Mouse (Mus musculus) liver, embryonic 14.5 days (tissue): ENCODE measurements around the gene Slc25a38. TPM values are rescaled to one million over a fixed set of nuclear protein-coding genes. Genes with fewer than 3 reads are reported as not detected.
A peak's percentile ranks its signal among the peaks of the same experiment; 100 is the strongest.

ENCODE experiments used
- ATAC-seq: fragments of 200-750 bp; cut with Nextera tagmentation; 2 replicates; pipeline ENCODE4 v1.8.0; 2017; ENCODE audit warnings: moderate number of reproducible peaks, mild to moderate bottlenecking, moderate library complexity; ENCODE audit not compliant: insufficient read depth
- DNase-seq, 3 experiments: peaks; one replicate each; pipeline ENCODE4 v3.0.0-alpha.2; 2012 to 2013; ENCODE audit warnings: low read depth in 3 of 3, low spot score in 3 of 3
- H3K27ac ChIP-seq: fragments of 300-500 bp; sonication (generic); 2 replicates; pipeline ENCODE4 v1.5.1; 2014; ENCODE audit warnings: moderate library complexity, mild to moderate bottlenecking, control low read depth, inconsistent platforms
- H3K27me3 ChIP-seq: fragments of 300-500 bp; sonication (generic); 2 replicates; pipeline ENCODE4 v1.6.1; 2014; ENCODE audit warnings: mild to moderate bottlenecking, low read length, moderate library complexity; ENCODE audit not compliant: control insufficient read depth, insufficient read depth
- H3K36me3 ChIP-seq: fragments of 300-500 bp; sonication (generic); replicated peaks from 2 replicates; pipeline ENCODE4 v1.6.1; 2014; ENCODE audit warnings: low read depth; ENCODE audit not compliant: control insufficient read depth, insufficient read depth
- H3K4me1 ChIP-seq, 2 experiments: fragments of 200-500 bp in 1 of 2; fragments of 300-500 bp in 1 of 2; sonication (generic) in 1 of 2; replicated peaks; 2 replicates each; pipeline ENCODE4 v1.6.1; 2012 to 2014; ENCODE audit warnings: antibody characterized with exemption in 1 of 2, inconsistent platforms in 1 of 2, low read length in 1 of 2; ENCODE audit not compliant: control insufficient read depth in 2 of 2, insufficient read depth in 2 of 2
- H3K4me2 ChIP-seq: fragments of 300-500 bp; sonication (generic); 2 replicates; pipeline ENCODE4 v1.6.1; 2014; ENCODE audit warnings: low read depth, mild to moderate bottlenecking, control low read depth, moderate library complexity
- H3K4me3 ChIP-seq, 2 experiments: fragments of 200-500 bp in 1 of 2; fragments of 300-500 bp in 1 of 2; sonication (generic) in 1 of 2; 2 replicates each; pipeline ENCODE4 v1.5.1; 2012 to 2014; ENCODE audit warnings: low read depth in 2 of 2, low read length in 2 of 2, mild to moderate bottlenecking in 2 of 2, control low read depth in 1 of 2, inconsistent platforms in 1 of 2, moderate library complexity in 1 of 2; ENCODE audit not compliant: insufficient read depth in 1 of 2
- H3K9ac ChIP-seq: fragments of 300-500 bp; sonication (generic); replicated peaks from 2 replicates; pipeline ENCODE4 v1.6.1; 2014; ENCODE audit warnings: mild to moderate bottlenecking, control low read depth, moderate library complexity
- H3K9me3 ChIP-seq: fragments of 300-500 bp; sonication (generic); 2 replicates; pipeline ENCODE4 v1.6.1; 2016; ENCODE audit warnings: low read length, mixed read lengths; ENCODE audit not compliant: control insufficient read depth
- CTCF ChIP-seq: IDR thresholded peaks from 2 replicates; pipeline ENCODE4 v1.5.1; 2016; ENCODE audit warnings: antibody characterized with exemption, low read depth, control low read depth
- EP300 ChIP-seq: IDR thresholded peaks from 2 replicates; pipeline ENCODE4 v1.6.1; 2016; ENCODE audit warnings: antibody characterized with exemption, low read depth
- WGBS: fragments of 180-500 bp; shearing (Covaris S2); extraction: QIAGEN DNeasy Blood & Tissue Kit; methylation state at CpG from one replicate; pipeline ENCODE4 v1.1.7; 2014; ENCODE audit not compliant: insufficient replicate concordance; 5-methylcytosine and 5-hydroxymethylcytosine counted together
- polyA plus RNA-seq, 2 experiments: library from polyadenylated mRNA; depleted of rRNA in 1 of 2; stranded (reverse) in 1 of 2; unstranded in 1 of 2; fragments of >200 nt; fragmentation: Nextera tagmentation in 1 of 2; extraction: Ambion mirVana in 1 of 2; gene quantifications; 2 replicates each; pipeline versions ENCODE4 v1.2.1 to v1.2.3; 2012 to 2014

Gene Slc25a38
- polyA plus RNA-seq, 2 experiments, result 106 to 118 TPM

DNA sequence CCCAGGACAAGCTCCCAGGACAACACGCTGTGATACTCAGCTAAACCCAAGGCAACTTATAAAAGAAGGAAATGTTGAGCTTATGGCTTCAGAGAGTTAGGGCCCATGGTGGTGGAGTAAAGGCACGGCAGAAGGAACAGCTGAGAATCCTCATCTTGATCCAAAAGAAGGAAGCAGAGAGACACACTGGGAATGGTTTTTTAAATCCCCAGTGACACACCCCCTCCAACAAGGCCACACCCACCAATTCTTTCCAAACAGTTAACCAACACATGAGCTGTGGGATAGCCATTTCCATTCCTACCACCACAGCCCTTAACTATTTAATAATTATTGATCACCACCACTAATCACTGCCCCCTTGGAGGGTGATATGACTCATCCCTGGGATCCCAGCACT lies 38.9 kb upstream of the Slc25a38 start:
- TF ChIP-seq EP300 (no peak), CTCF (no peak)
- ATAC-seq (no peak), DNase-seq (no peak)
- Histone ChIP-seq H3K27ac (no peak overlapping the region), H3K27me3 (no peaks in the 10 kb centered on the region), H3K4me2 (no peak overlapping the region), H3K4me1 (no peaks in the 10 kb centered on the region; a peak in 1 of 4 replicates), H3K9ac (no peak overlapping the region), H3K36me3 (no peaks in the 10 kb centered on the region), H3K4me3 (no peak overlapping the region), H3K9me3 (no peaks in the 10 kb centered on the region)
- 63% methylated on average over 2 of the region's 2 CpGs for WGBS

DNA sequence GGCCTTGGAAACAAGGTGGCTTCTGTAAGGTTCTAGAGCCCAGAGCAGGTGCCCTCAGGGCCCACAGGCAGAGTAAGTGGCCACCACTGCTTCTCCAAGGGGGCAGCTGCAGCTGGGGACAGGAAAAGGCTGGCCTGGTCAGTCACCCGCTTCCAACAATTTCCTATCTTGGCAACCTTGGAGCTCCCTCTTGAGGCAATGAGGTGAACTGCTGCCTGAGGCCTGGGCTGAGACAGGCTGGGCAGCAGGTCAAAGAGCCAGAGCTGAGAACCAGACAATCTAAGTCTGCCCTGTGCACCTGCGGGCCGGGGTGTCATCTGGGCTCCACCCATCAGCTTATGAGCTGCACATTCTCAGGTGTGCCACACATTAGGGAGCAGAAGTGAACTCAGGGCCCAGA lies 37.0 kb upstream of the Slc25a38 start:
- WGBS, result 8% methylated on average over 3 of the region's 3 CpGs
- H3K27ac ChIP-seq, result no peak overlapping the region

GRCm38 (mm10) chr9:120074516-120074915 lies 35.7 kb upstream of the Slc25a38 start:
- DNase-seq (no peak), ATAC-seq (no peak)
- H3K27ac ChIP-seq, result no peak overlapping the region
- H3K27me3 ChIP-seq, result no peaks in the 10 kb centered on the region
- WGBS, result 62% methylated on average over 7 of the region's 7 CpGs
- no peak overlapping the region for H3K9ac ChIP-seq
- no peaks in the 10 kb centered on the region for H3K9me3 ChIP-seq
- TF ChIP-seq EP300 (no peak), CTCF (no peak)
- H3K36me3 ChIP-seq, result no peaks in the 10 kb centered on the region
- no peak overlapping the region for H3K4me2 ChIP-seq
- H3K4me1 ChIP-seq, result no peaks in the 10 kb centered on the region; a peak in 1 of 4 replicates
- no peak overlapping the region for H3K4me3 ChIP-seq

More for the DNA sequence above, 37.0 kb upstream of the Slc25a38 start:
- no peaks in the 10 kb centered on the region for H3K9me3 ChIP-seq
- no peaks in the 10 kb centered on the region for H3K36me3 ChIP-seq
- H3K9ac ChIP-seq, result no peak overlapping the region
- no peaks in the 10 kb centered on the region; a peak in 1 of 4 replicates for H3K4me1 ChIP-seq
- TF ChIP-seq CTCF, result peak; percentile 96
- TF ChIP-seq EP300, result no peak
- no peaks in the 10 kb centered on the region for H3K27me3 ChIP-seq
- H3K4me2 ChIP-seq, result no peak overlapping the region
- no peak overlapping the region for H3K4me3 ChIP-seq
- DNase-seq (peak; percentile 26 to 37 (median 28)), ATAC-seq (no peak)

- no peak overlapping the region for H3K9ac ChIP-seq
- TF ChIP-seq CTCF (no peak), EP300 (no peak)
- H3K4me1 ChIP-seq, result no peaks in the 10 kb centered on the region
- H3K4me3 ChIP-seq, result no peak overlapping the region
- no peak overlapping the region for H3K27ac ChIP-seq
- no peak overlapping the region for H3K4me2 ChIP-seq
- DNase-seq, result no peak
- no peaks in the 10 kb centered on the region for H3K36me3 ChIP-seq
- no peaks in the 10 kb centered on the region for H3K9me3 ChIP-seq
- no peak for ATAC-seq
- no peaks in the 10 kb centered on the region for H3K27me3 ChIP-seq
- whole genome bisulfite sequencing, result 57% methylated on average over 3 of the region's 3 CpGs
Observed at GRCm38 (mm10) chr9:120078241-120078640, 31.9 kb upstream of the Slc25a38 start.

DNA sequence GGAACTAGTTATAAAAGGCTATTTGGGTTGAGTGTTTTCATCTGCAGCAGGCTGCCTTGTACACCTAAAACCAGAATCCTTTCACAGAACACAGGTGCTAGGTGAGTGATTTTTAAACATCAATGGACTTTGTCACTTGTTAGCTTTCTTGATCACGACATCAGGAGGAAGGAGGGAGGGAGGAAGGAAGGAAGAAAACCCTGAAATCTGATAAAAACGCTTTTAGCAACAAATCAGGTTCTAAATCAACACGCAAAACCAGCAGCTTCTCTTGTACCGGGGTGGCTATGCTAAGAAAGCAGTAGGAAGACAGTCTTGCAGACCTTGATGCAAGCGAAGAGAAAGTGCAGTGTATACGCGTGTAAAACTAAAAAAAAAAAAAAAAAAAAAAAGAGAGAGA lies 30.3 kb upstream of the Slc25a38 start:
- ATAC-seq, result no peak
- Histone ChIP-seq H3K36me3 (no peaks in the 10 kb centered on the region), H3K4me3 (no peak overlapping the region)

More for the DNA sequence above, 30.3 kb upstream of the Slc25a38 start:
- no peak for DNase-seq
- H3K4me2 ChIP-seq, result no peak overlapping the region
- no peak overlapping the region for H3K9ac ChIP-seq
- WGBS, result 48% methylated on average over 7 of the region's 7 CpGs
- H3K27me3 ChIP-seq, result no peaks in the 10 kb centered on the region
- no peaks in the 10 kb centered on the region for H3K4me1 ChIP-seq
- no peak overlapping the region for H3K27ac ChIP-seq
- H3K9me3 ChIP-seq, result no peaks in the 10 kb centered on the region
- no peak for TF ChIP-seq EP300
- no peak for TF ChIP-seq CTCF
